In genomic region chr1:98107599-98107998, GRCm38 (mm10) we compare ENCODE assay signal across 27 mouse cellular contexts. TPM values are rescaled to one million over a fixed set of nuclear protein-coding genes. Genes with fewer than 3 reads are reported as not detected.
DNase-seq lines count a peak whose midpoint lies in the region; ATAC-seq lines count a peak whose summit lies in the region.
"Had no signal": no experiment of that assay in that cellular context is flagged by ENCODE, and none has a peak within 500 bp of the region (broad histone marks: within the 10 kb centered on the region; RNA-seq: fewer than 3 reads in every experiment).

No protein-coding gene starts in this region.

- no peak overlapping the region for H3K27ac ChIP-seq in forebrain, embryonic 11.5 days (ENCODE audit: low read depth, low read length)
- H3K27ac ChIP-seq in forebrain, embryonic 13.5 days: no peak overlapping the region
- no peak overlapping the region for H3K27ac ChIP-seq in midbrain, embryonic 13.5 days
- no peak overlapping the region for H3K27ac ChIP-seq in midbrain, embryonic 16.5 days (ENCODE audit: low read length)
- H3K27ac ChIP-seq: embryonic facial prominence, embryonic 10.5 days; embryonic facial prominence, embryonic 13.5 days; gastrocnemius, adult 2 months; heart, embryonic 15.5 days; hindbrain, embryonic 12.5 days; hindbrain, embryonic 15.5 days had no signal

- 10% methylated on average over 2 of the region's 2 CpGs for WGBS in forebrain, embryonic 11.5 days
- WGBS in forebrain, embryonic 13.5 days: 12% methylated on average over 2 of the region's 2 CpGs
- 14% methylated on average over 2 of the region's 2 CpGs for WGBS in midbrain, embryonic 13.5 days
- WGBS in midbrain, embryonic 16.5 days: 5% methylated on average over 2 of the region's 2 CpGs

- no peak overlapping the region for H3K4me2 ChIP-seq in forebrain, embryonic 11.5 days (ENCODE audit: low read depth, low read length, severe bottlenecking)
- no peak overlapping the region for H3K4me2 ChIP-seq in forebrain, embryonic 13.5 days
- no peak overlapping the region for H3K4me2 ChIP-seq in midbrain, embryonic 13.5 days (replicated peaks)
- H3K4me2 ChIP-seq in midbrain, embryonic 16.5 days (ENCODE audit: low read length): no peak overlapping the region
- H3K4me2 ChIP-seq: embryonic facial prominence, embryonic 13.5 days; heart, embryonic 12.5 days; heart, embryonic 15.5 days; hindbrain, embryonic 12.5 days; hindbrain, embryonic 15.5 days had no signal

- 0 out of 2 replicates have a peak, but pooled peaks have one; percentile 58 for ATAC-seq in forebrain, embryonic 11.5 days (replicated peaks; ENCODE audit: low FRiP score)
- no peak for ATAC-seq in forebrain, embryonic 13.5 days
- ATAC-seq in midbrain, embryonic 13.5 days: peak; percentile 82
- ATAC-seq in midbrain, embryonic 16.5 days: peak; percentile 72; the same call in 1 of the 2 replicates
- ATAC-seq: activated CD4-positive, CD25-positive, alpha-beta regulatory T cell, adult 4 months; forebrain, embryonic 14.5 days; forebrain, postnatal 0 days had no signal

- no peak overlapping the region for H3K9ac ChIP-seq in forebrain, embryonic 11.5 days (ENCODE audit: low read length)
- no peak overlapping the region for H3K9ac ChIP-seq in forebrain, embryonic 13.5 days
- no peak overlapping the region for H3K9ac ChIP-seq in midbrain, embryonic 13.5 days (replicated peaks)
- H3K9ac ChIP-seq in midbrain, embryonic 16.5 days (ENCODE audit: low read depth, low read length): no peak overlapping the region
- H3K9ac ChIP-seq: embryonic facial prominence, embryonic 13.5 days; forebrain, postnatal 0 days; heart, embryonic 12.5 days; heart, embryonic 15.5 days; hindbrain, embryonic 12.5 days; hindbrain, embryonic 15.5 days had no signal

- intact Hi-C loops in heart, postnatal 25 days (cut with DNase I): no loop called here
- intact Hi-C loops in heart, postnatal 14 days (cut with DNase I): no loop called here

- no peak for DNase-seq in forebrain, embryonic 11.5 days (ENCODE audit: low spot score)
- DNase-seq in heart, postnatal 25 days (ENCODE audit: low spot score): no peak
- DNase-seq in heart, postnatal 14 days: no peak
- DNase-seq: adrenal gland, adult 8-10 months; adrenal gland, postnatal 25 days; cerebellum, adult 11 months; cerebellum, adult 2 months; cerebellum, adult 9-11 months; cerebellum, postnatal 36 days; embryo, embryonic 11 days; forebrain, postnatal 0 days; gastrocnemius, adult 2 months; gastrocnemius, postnatal 25 days; heart, adult 18-20 months; heart, postnatal 10 days had no signal

- H3K4me1 ChIP-seq in forebrain, embryonic 11.5 days (replicated peaks; ENCODE audit: control insufficient read depth, insufficient read depth, low read length): no peaks in the 10 kb centered on the region
- no peaks in the 10 kb centered on the region for H3K4me1 ChIP-seq in forebrain, embryonic 13.5 days
- 0 out of 2 replicates have a peak, but pooled peaks cover 2% of the 10 kb centered on the region for H3K4me1 ChIP-seq in midbrain, embryonic 13.5 days (replicated peaks)
- no peaks in the 10 kb centered on the region for H3K4me1 ChIP-seq in midbrain, embryonic 16.5 days (ENCODE audit: control insufficient read depth, insufficient read depth, low read length)
- H3K4me1 ChIP-seq: embryonic facial prominence, embryonic 10.5 days; embryonic facial prominence, embryonic 13.5 days; heart, embryonic 12.5 days; heart, embryonic 15.5 days; hindbrain, embryonic 12.5 days; hindbrain, embryonic 15.5 days had no signal

- H3K36me3 ChIP-seq in forebrain, embryonic 11.5 days (ENCODE audit: control insufficient read depth, insufficient read depth, low read length): no peaks in the 10 kb centered on the region
- H3K36me3 ChIP-seq in forebrain, embryonic 13.5 days (ENCODE audit: poor library complexity, severe bottlenecking): no peaks in the 10 kb centered on the region
- H3K36me3 ChIP-seq in midbrain, embryonic 13.5 days: no peaks in the 10 kb centered on the region
- H3K36me3 ChIP-seq in midbrain, embryonic 16.5 days (ENCODE audit: control insufficient read depth, insufficient read depth, low read length): no peaks in the 10 kb centered on the region
- H3K36me3 ChIP-seq: embryonic facial prominence, embryonic 10.5 days; embryonic facial prominence, embryonic 13.5 days; heart, embryonic 12.5 days; heart, embryonic 15.5 days; hindbrain, embryonic 12.5 days; hindbrain, embryonic 15.5 days had no signal

- H3K27me3 ChIP-seq in forebrain, embryonic 11.5 days (ENCODE audit: control insufficient read depth, insufficient read depth, low read length): no peaks in the 10 kb centered on the region
- H3K27me3 ChIP-seq in forebrain, embryonic 13.5 days: no peaks in the 10 kb centered on the region
- H3K27me3 ChIP-seq in midbrain, embryonic 13.5 days: no peaks in the 10 kb centered on the region
- no peaks in the 10 kb centered on the region for H3K27me3 ChIP-seq in midbrain, embryonic 16.5 days (ENCODE audit: control insufficient read depth, insufficient read depth, low read depth, low read length)
- H3K27me3 ChIP-seq: embryonic facial prominence, embryonic 13.5 days; heart, embryonic 12.5 days; heart, embryonic 15.5 days; hindbrain, embryonic 12.5 days; hindbrain, embryonic 15.5 days had no signal

- no peaks in the 10 kb centered on the region for H3K9me3 ChIP-seq in forebrain, embryonic 11.5 days (ENCODE audit: control insufficient read depth, low read length)
- no peaks in the 10 kb centered on the region for H3K9me3 ChIP-seq in forebrain, embryonic 13.5 days (replicated peaks)
- H3K9me3 ChIP-seq in midbrain, embryonic 13.5 days: no peaks in the 10 kb centered on the region
- no peaks in the 10 kb centered on the region for H3K9me3 ChIP-seq in midbrain, embryonic 16.5 days (replicated peaks; ENCODE audit: control insufficient read depth, low read length, poor library complexity, severe bottlenecking)
- H3K9me3 ChIP-seq: embryonic facial prominence, embryonic 10.5 days; heart, embryonic 12.5 days; heart, embryonic 15.5 days; hindbrain, embryonic 12.5 days; hindbrain, embryonic 15.5 days had no signal

- H3K4me3 ChIP-seq in forebrain, embryonic 11.5 days (ENCODE audit: low read depth, low read length): no peak overlapping the region
- H3K4me3 ChIP-seq in forebrain, embryonic 13.5 days: no peak overlapping the region
- no peak overlapping the region for H3K4me3 ChIP-seq in midbrain, embryonic 13.5 days (replicated peaks)
- no peak overlapping the region for H3K4me3 ChIP-seq in midbrain, embryonic 16.5 days (ENCODE audit: low read depth, low read length)
- H3K4me3 ChIP-seq: embryonic facial prominence, embryonic 10.5 days; embryonic facial prominence, embryonic 13.5 days; erythroblast, embryonic 14.5 days; gastrocnemius, adult 2 months; heart, embryonic 12.5 days; heart, embryonic 15.5 days; hindbrain, embryonic 12.5 days; hindbrain, embryonic 15.5 days had no signal

RNA-seq across cellular contexts. Expression of gene Pam, which starts 12.2 kb away (rescaled TPM):
- polyA plus RNA-seq in forebrain, embryonic 11.5 days (2014; fragmentation: Nextera tagmentation; extraction: Ambion mirVana): 17.4 and 21.5 TPM in 2 replicates
- 39.1 and 49.8 TPM in 2 replicates for polyA plus RNA-seq in forebrain, embryonic 13.5 days (2015; fragmentation: Nextera tagmentation; extraction: Ambion mirVana)
- polyA plus RNA-seq in midbrain, embryonic 13.5 days (2015; fragmentation: Nextera tagmentation; extraction: Ambion mirVana): 37.6 and 43.0 TPM in 2 replicates
- polyA plus RNA-seq in midbrain, embryonic 16.5 days (2015; fragmentation: Nextera tagmentation; extraction: Ambion mirVana): 35.4 and 35.6 TPM in 2 replicates
- total RNA-seq in heart, postnatal 25 days (2021): 100 to 1,000 TPM; 615 to 691 TPM
- 100 to 1,000 TPM; 474 to 583 TPM for total RNA-seq in heart, postnatal 14 days (2021)
